Mouse (Mus musculus) adrenal gland, postnatal 0 days (tissue): ENCODE results near the gene Wsb2. TPM values are rescaled to one million over a fixed set of nuclear protein-coding genes. Genes with fewer than 3 reads are reported as not detected.

ENCODE experiments used
- polyA plus RNA-seq: library from polyadenylated mRNA; unstranded; fragments of >200 nt; fragmentation: Nextera tagmentation; extraction: Ambion mirVana; gene quantifications from 2 replicates; pipeline ENCODE4 v1.2.1, GENCODE M21; 2015

Gene Wsb2
- polyA plus RNA-seq, result 69.0 and 112 TPM in 2 replicates

DNA sequence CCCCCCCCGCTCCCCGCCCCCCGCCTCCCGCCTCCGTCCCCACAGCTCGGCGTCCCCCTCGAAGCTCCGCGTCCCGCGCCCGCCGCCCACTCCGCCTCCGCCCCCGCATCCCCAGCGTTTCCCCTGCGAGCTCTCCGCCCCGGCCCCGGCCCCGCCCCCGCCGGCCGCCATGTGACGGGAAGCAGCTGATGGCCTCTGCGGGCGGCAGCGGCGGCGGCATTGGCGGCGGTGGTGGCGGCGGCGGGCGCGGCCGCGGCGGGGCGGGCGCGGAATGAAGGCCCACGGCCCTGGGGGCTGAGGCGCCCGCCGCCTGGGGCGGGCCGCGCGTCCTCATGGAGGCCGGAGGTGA lies at the start of gene Wsb2:
Gene Wsb2 (plus strand): TSS at position 176 of the 349 bp plus-strand sequence.

DNA sequence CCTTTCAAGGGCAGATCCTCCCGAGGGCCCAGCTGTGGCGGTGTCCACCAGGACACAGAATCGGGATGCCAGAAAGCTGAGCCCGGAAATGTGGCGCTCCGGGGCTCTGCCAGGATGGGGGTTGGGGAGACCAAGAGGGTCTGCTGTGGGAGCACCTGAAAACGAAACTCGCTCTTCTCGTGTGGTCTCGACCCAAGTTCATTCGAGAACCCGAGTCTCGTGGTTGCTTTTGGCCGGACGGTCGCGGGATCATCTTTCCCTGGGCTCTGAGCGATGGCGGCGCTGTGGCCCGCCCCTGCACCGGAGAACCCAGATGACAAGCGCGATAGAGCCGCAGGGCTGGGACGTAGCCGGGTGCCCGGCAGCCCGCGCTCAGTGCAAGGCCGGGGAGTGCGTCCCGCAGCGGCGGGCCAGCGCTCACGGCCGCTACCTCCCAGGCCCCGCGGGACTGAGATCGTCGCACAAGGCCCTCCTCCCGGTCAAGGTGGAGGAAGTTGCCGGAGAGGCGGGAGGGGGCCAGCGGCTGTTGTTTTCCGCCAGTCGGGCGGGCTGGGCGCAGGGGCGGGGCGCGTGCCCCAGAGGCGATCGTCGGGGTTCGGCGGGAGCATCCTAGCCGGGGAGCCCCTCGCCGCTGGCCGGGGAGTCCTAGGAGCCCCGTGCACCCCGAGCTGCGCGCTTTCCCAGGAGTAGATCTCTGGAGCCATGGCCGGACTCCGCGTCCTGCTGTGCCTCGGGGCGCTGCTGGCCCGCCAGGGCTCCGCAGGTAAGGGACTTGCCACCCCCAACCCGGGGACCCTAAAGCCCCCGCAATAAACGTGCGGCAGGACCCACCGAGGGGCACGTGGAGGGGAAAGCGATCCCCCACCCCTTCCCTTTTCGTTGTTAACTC lies 38.1 kb upstream of the Wsb2 start, which contains the start of gene Vsig10:
Gene Vsig10 (plus strand): TSS at position 343 of the 889 bp plus-strand sequence.

DNA sequence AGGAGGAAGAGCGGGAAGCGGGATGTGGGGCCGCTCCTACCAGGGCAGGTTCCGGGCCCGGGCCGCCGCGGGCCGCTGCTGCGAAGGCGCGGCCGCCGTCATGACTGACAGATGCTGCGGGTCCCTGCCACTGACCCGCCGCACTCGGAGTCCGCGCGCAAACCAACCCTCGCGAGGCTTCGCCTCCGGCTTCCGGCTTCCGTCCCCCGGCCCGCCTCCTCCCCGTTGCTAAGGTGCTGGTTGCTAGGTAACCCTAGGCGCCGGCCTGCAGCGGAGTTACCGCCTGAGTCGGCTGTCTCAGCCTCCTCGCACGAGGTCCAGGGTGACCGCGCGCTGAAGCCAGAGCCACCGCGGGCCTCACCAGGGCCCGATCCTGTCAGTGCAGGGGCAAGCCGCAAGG lies 31.8 kb downstream of the Wsb2 start, which contains the start of gene Rfc5:
Gene Rfc5 (minus strand): TSS at position 171 of the 400 bp plus-strand sequence.

DNA sequence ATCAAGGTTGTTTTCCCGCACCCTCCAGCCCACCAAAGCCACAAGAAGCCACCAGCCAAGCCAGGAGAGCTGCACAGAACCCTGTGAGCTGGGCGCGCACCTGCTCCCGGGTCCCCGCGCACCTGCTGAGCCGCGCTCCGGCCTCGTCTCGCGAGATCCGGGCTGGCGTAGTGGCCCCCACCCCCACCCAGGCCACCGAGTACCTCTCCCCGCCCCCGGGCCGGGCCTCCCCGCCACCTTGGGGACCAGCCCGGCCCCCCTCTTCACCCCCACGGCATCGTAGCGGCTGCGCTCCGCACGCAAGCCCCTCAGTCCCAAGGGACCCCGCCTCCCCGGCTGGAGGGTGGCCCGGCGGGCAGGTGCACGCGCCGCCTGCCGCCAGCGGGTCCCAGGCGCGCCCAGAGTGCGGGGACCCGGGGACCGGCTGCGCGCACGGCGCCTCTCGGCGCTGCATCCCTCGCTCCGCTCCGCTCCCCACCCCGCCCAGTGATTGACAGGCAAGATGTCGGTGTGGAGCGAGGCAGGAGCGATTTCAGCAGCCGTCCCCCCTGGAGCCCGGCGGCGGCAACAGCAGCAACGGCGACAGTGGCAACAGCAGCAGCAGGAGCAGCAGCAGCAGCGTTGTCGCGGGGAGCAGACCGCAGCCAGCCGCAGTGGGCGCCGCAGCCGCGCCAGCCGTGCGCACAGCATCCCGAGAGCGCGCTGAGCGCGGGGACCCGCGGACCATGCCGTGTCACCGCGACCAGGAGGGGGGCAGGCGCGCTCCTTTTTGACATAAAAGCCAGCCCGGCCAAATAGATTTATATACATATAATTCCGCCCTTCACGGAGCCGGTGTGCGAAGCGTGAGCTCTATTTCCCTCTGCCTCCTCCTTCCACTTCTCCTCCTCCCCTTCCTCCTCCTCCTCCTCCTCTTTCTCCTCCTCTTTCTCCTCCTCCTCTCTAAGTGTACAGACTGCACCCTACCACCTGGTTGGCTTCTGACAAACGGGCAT lies 56.7 kb downstream of the Wsb2 start, which contains the start of gene Ksr2:
Gene Ksr2 (plus strand): TSS at position 494 of the 995 bp plus-strand sequence.

Other genes starting within 250 kb of the Wsb2 start
- gene Suds3, start 241.2 kb upstream of the Wsb2 start, polyA plus RNA-seq, result 81.6 and 93.6 TPM in 2 replicates
- 18.0 and 31.1 TPM in 2 replicates for gene Taok3, start 237.2 kb upstream of the Wsb2 start, polyA plus RNA-seq
- gene Pebp1, start 69.7 kb upstream of the Wsb2 start, polyA plus RNA-seq, result 912 and 1,387 TPM in 2 replicates
- 13.6 and 24.8 TPM in 2 replicates for gene Vsig10, start 38.2 kb upstream of the Wsb2 start, polyA plus RNA-seq
- 20.7 and 33.7 TPM in 2 replicates for gene Rfc5, start 31.7 kb downstream of the Wsb2 start, polyA plus RNA-seq
- gene Ksr2, start 56.7 kb downstream of the Wsb2 start, polyA plus RNA-seq, result 2.4 and 4.2 TPM in 2 replicates